Mouse (Mus musculus) MEL (cell line): ENCODE data around the gene Hadhb. TPM values are rescaled to one million over a fixed set of nuclear protein-coding genes. Genes with fewer than 3 reads are reported as not detected.

Source experiments
- DNase-seq: peaks from one replicate; pipeline ENCODE4 v3.0.0; 2011; ENCODE audit warnings: low read depth, low spot score
- H3K27ac ChIP-seq: 2 replicates; pipeline ENCODE4 v1.5.1; 2012; ENCODE audit warnings: low read depth, mild to moderate bottlenecking, control low read depth, low read length, moderate library complexity; ENCODE audit not compliant: control insufficient read depth
- H3K27me3 ChIP-seq, 2 experiments: fragments of 150-350 bp in 1 of 2; sonication (generic) in 1 of 2; 2 replicates each; pipeline ENCODE4 v1.6.1; 2012; ENCODE audit warnings: low read length in 2 of 2, mild to moderate bottlenecking in 2 of 2, improper control_type of control experiment in 1 of 2, moderate library complexity in 1 of 2; ENCODE audit not compliant: insufficient read depth in 2 of 2, control insufficient read depth in 1 of 2
- H3K36me3 ChIP-seq, 2 experiments: 2 replicates each; pipeline ENCODE4 v1.6.1; 2012 to 2014; ENCODE audit warnings: low read length in 2 of 2, improper control_type of control experiment in 1 of 2, inconsistent platforms in 1 of 2, mild to moderate bottlenecking in 1 of 2; ENCODE audit not compliant: insufficient read depth in 2 of 2, control insufficient read depth in 1 of 2
- H3K4me1 ChIP-seq, 2 experiments: fragments of 150-350 bp in 1 of 2; sonication (generic) in 1 of 2; 2 replicates each; pipeline ENCODE4 v1.6.1; 2012; ENCODE audit warnings: low read length in 2 of 2, improper control_type of control experiment in 1 of 2, mild to moderate bottlenecking in 1 of 2; ENCODE audit not compliant: insufficient read depth in 2 of 2, control insufficient read depth in 1 of 2
- H3K4me3 ChIP-seq, 2 experiments: fragments of 150-350 bp in 1 of 2; sonication (generic) in 1 of 2; 2 replicates each; pipeline ENCODE4 v1.5.1; 2012; ENCODE audit warnings: low read depth in 2 of 2, low read length in 2 of 2, mild to moderate bottlenecking in 2 of 2, moderate library complexity in 2 of 2, control low read depth in 1 of 2, improper control_type of control experiment in 1 of 2; ENCODE audit not compliant: control insufficient read depth in 1 of 2, insufficient read depth in 1 of 2
- H3K79me2 ChIP-seq: 2 replicates; pipeline ENCODE4 v1.6.1; 2012; ENCODE audit warnings: mild to moderate bottlenecking, low read length, moderate library complexity; ENCODE audit not compliant: control insufficient read depth, poor library complexity, insufficient read depth
- H3K9ac ChIP-seq: 2 replicates; pipeline ENCODE4 v1.6.1; 2012; ENCODE audit warnings: low read depth, mild to moderate bottlenecking, control low read depth, low read length, moderate library complexity; ENCODE audit not compliant: control insufficient read depth, poor library complexity, severe bottlenecking
- H3K9me3 ChIP-seq: fragments of 150-350 bp; sonication (generic); replicated peaks from 2 replicates; pipeline ENCODE4 v1.6.1; 2012; ENCODE audit warnings: mild to moderate bottlenecking, low read length, improper control_type of control experiment, moderate library complexity; ENCODE audit not compliant: insufficient read depth
- BHLHE40 ChIP-seq: IDR thresholded peaks from 2 replicates; pipeline ENCODE4 v1.6.1; 2012; ENCODE audit warnings: low read depth, mild to moderate bottlenecking, inconsistent platforms, low read length, improper control_type of control experiment, borderline replicate concordance
- CHD1 ChIP-seq: IDR thresholded peaks from 2 replicates; pipeline ENCODE4 v1.6.1; 2012; ENCODE audit warnings: low read depth, mild to moderate bottlenecking, inconsistent platforms, low read length, improper control_type of control experiment
- CTCF ChIP-seq, 3 experiments: IDR thresholded peaks in 2 of 3; conservative IDR thresholded peaks in 1 of 3; 2 replicates each; pipeline ENCODE4 v1.5.1; 2011 to 2012; ENCODE audit warnings: low read length in 3 of 3, low read depth in 2 of 3, mild to moderate bottlenecking in 2 of 3, improper control_type of control experiment in 1 of 3, inconsistent platforms in 1 of 3, mixed read lengths in 1 of 3, moderate library complexity in 1 of 3; ENCODE audit not compliant: control insufficient read depth in 1 of 3, insufficient read depth in 1 of 3, poor library complexity in 1 of 3, severe bottlenecking in 1 of 3
- EP300 ChIP-seq, 2 experiments: IDR thresholded peaks; 2 replicates each; pipeline ENCODE4 v1.6.1; 2011; ENCODE audit warnings: improper control_type of control experiment in 2 of 2, low read length in 2 of 2, low read depth in 1 of 2, mild to moderate bottlenecking in 1 of 2
- GABPA ChIP-seq: IDR thresholded peaks from 2 replicates; pipeline ENCODE4 v1.6.1; 2012; ENCODE audit warnings: low read depth, mild to moderate bottlenecking, inconsistent platforms, low read length, improper control_type of control experiment, moderate library complexity
- GATA1 ChIP-seq: IDR thresholded peaks from 2 replicates; pipeline ENCODE4 v1.6.1; 2011; ENCODE audit warnings: low read depth, low read length, improper control_type of control experiment
- HCFC1 ChIP-seq: IDR thresholded peaks from 2 replicates; pipeline ENCODE4 v1.6.1; 2012; ENCODE audit warnings: low read depth, mild to moderate bottlenecking, inconsistent platforms, low read length, improper control_type of control experiment, moderate library complexity
- JUND ChIP-seq: IDR thresholded peaks from 2 replicates; pipeline ENCODE4 v1.6.1; 2011; ENCODE audit warnings: low read depth, mild to moderate bottlenecking, improper control_type of control experiment, low read length
- KAT2A ChIP-seq: conservative IDR thresholded peaks from 2 replicates; pipeline ENCODE4 v1.6.1; 2012; ENCODE audit warnings: low read depth, low read length, improper control_type of control experiment, inconsistent platforms
- MAX ChIP-seq: IDR thresholded peaks from 2 replicates; pipeline ENCODE4 v1.6.1; 2011; ENCODE audit warnings: low read length, improper control_type of control experiment
- MAZ ChIP-seq: IDR thresholded peaks from 2 replicates; pipeline ENCODE4 v1.6.1; 2012; ENCODE audit warnings: low read depth, mild to moderate bottlenecking, inconsistent platforms, low read length, improper control_type of control experiment
- MEF2A ChIP-seq: IDR thresholded peaks from 2 replicates; pipeline ENCODE4 v1.6.1; 2014; ENCODE audit warnings: low read depth, mild to moderate bottlenecking, inconsistent platforms, low read length, improper control_type of control experiment; ENCODE audit not compliant: poor library complexity, insufficient replicate concordance, severe bottlenecking; ENCODE audit errors: extremely low read depth
- NELFE ChIP-seq: IDR thresholded peaks from 2 replicates; pipeline ENCODE4 v1.6.1; 2011; ENCODE audit warnings: low read depth, low read length, improper control_type of control experiment
- NRF1 ChIP-seq: IDR thresholded peaks from 2 replicates; pipeline ENCODE4 v1.6.1; 2014; ENCODE audit warnings: low read depth, mild to moderate bottlenecking, inconsistent platforms, low read length, improper control_type of control experiment, moderate library complexity; ENCODE audit not compliant: poor library complexity, insufficient read depth, severe bottlenecking
- POLR2A ChIP-seq, 2 experiments: IDR thresholded peaks; 2 replicates each; pipeline ENCODE4 v1.6.1; 2011 to 2012; ENCODE audit warnings: low read length in 2 of 2, mild to moderate bottlenecking in 2 of 2, control low read depth in 1 of 2, improper control_type of control experiment in 1 of 2, low read depth in 1 of 2, moderate library complexity in 1 of 2; ENCODE audit not compliant: control insufficient read depth in 1 of 2, insufficient read depth in 1 of 2, poor library complexity in 1 of 2
- POLR2AphosphoS2 ChIP-seq: IDR thresholded peaks from 2 replicates; pipeline ENCODE4 v1.6.1; 2011; ENCODE audit warnings: low read length, improper control_type of control experiment
- SIN3A ChIP-seq: IDR thresholded peaks from 2 replicates; pipeline ENCODE4 v1.6.1; 2012; ENCODE audit warnings: low read length, improper control_type of control experiment, inconsistent platforms
- SMC3 ChIP-seq: IDR thresholded peaks from 2 replicates; pipeline ENCODE4 v1.6.1; 2011; ENCODE audit warnings: low read depth, low read length, improper control_type of control experiment
- TCF12 ChIP-seq: IDR thresholded peaks from 2 replicates; pipeline ENCODE4 v1.6.1; 2014; ENCODE audit warnings: low read depth, mild to moderate bottlenecking, inconsistent platforms, low read length, improper control_type of control experiment, moderate library complexity
- UBTF ChIP-seq: IDR thresholded peaks from 2 replicates; pipeline ENCODE4 v1.6.1; 2012; ENCODE audit warnings: low read depth, mild to moderate bottlenecking, inconsistent platforms, low read length, improper control_type of control experiment, moderate library complexity, borderline replicate concordance; ENCODE audit not compliant: insufficient read depth
- USF1 ChIP-seq: IDR thresholded peaks from 2 replicates; pipeline ENCODE4 v1.6.1; 2014; ENCODE audit warnings: low read depth, mild to moderate bottlenecking, inconsistent platforms, low read length, improper control_type of control experiment, moderate library complexity
- USF2 ChIP-seq, 2 experiments: IDR thresholded peaks; 2 replicates each; pipeline ENCODE4 v1.6.1; 2011 to 2012; ENCODE audit warnings: improper control_type of control experiment in 2 of 2, low read length in 2 of 2, borderline replicate concordance in 1 of 2, inconsistent platforms in 1 of 2, low read depth in 1 of 2, mild to moderate bottlenecking in 1 of 2; ENCODE audit not compliant: insufficient read depth in 1 of 2
- ZC3H11A ChIP-seq: IDR thresholded peaks from 2 replicates; pipeline ENCODE4 v1.6.1; 2012; ENCODE audit warnings: low read depth, mild to moderate bottlenecking, inconsistent platforms, low read length, improper control_type of control experiment
- ZKSCAN1 ChIP-seq: IDR thresholded peaks from 2 replicates; pipeline ENCODE4 v1.6.1; 2012; ENCODE audit warnings: low read depth, mild to moderate bottlenecking, inconsistent platforms, low read length, improper control_type of control experiment, moderate library complexity
- ZMIZ1 ChIP-seq: IDR thresholded peaks from 2 replicates; pipeline ENCODE4 v1.6.1; 2012; ENCODE audit warnings: low read depth, mild to moderate bottlenecking, inconsistent platforms, low read length, improper control_type of control experiment, moderate library complexity
- polyA plus RNA-seq, 2 experiments: library from polyadenylated mRNA; stranded (reverse) in 1 of 2; unstranded in 1 of 2; fragments of >175 nt in 1 of 2; fragments of >200 nt in 1 of 2; gene quantifications; 2 replicates each; pipeline versions ENCODE4 v1.2.1 to v1.2.4; 2012; ENCODE audit warnings: low replicate concordance in 2 of 2, low read depth in 1 of 2; ENCODE audit not compliant: insufficient read length in 2 of 2, insufficient read depth in 1 of 2, missing spikeins in 1 of 2
- total RNA-seq: library from RNA; depleted of rRNA; stranded (reverse); fragments of 300-350 nt; gene quantifications from 2 replicates; pipeline ENCODE4 v1.2.3, GENCODE M21; 2012

The Hadhb gene
- total and polyA plus RNA-seq, 3 experiments = 33.0 to 162 (median 161) TPM

- DNase-seq = no peak
- H3K27ac ChIP-seq = no peak overlapping the region
- H3K4me3 ChIP-seq = no peak overlapping the region
- TF ChIP-seq POLR2A (IDR thresholded peaks at IDR 0.05; ENCODE audit: control insufficient read depth in 1 of 2, insufficient read depth in 1 of 2, low read depth in 1 of 2, low read length in 2 of 2, poor library complexity in 1 of 2) (no peak), ZKSCAN1 (no peak), ZMIZ1 (no peak), MAZ (no peak), SMC3 (no peak), MEF2A (no peak), EP300 (IDR thresholded peaks at IDR 0.05; ENCODE audit: low read depth in 1 of 2, low read length in 2 of 2) (peak in 1 of 2 experiments; percentile 50; a peak in 2 of 4 replicates), GATA1 (peak; percentile 78), NRF1 (no peak), KAT2A (no peak)
- TF ChIP-seq, all 39 proteins: peak for 2
- Histone ChIP-seq H3K9ac (no peak overlapping the region), H3K36me3 (peaks cover 0 to 3% of the 10 kb centered on the region in 2 experiments; a peak in 1 of 4 replicates), H3K9me3 (no peaks in the 10 kb centered on the region), H3K27me3 (no peaks in the 10 kb centered on the region), H3K79me2 (no peaks in the 10 kb centered on the region), H3K4me1 (peaks cover 0 to 18% of the 10 kb centered on the region in 2 experiments; a peak in 3 of 4 replicates)
Measured at GRCm38 (mm10) chr5:30205034-30205433, 50.0 kb downstream of the Hadhb start.

- Histone ChIP-seq H3K9me3 (no peaks in the 10 kb centered on the region), H3K27ac (no peak within 1 kb of the TSS), H3K9ac (no peak within 1 kb of the TSS), H3K79me2 (no peaks in the 10 kb centered on the region), H3K27me3 (no peaks in the 10 kb centered on the region), H3K36me3 (peaks cover 0 to 3% of the 10 kb centered on the region in 2 experiments; a peak in 1 of 4 replicates), H3K4me3 (no peak within 1 kb of the TSS), H3K4me1 (peaks cover 0 to 18% of the 10 kb centered on the region in 2 experiments; a peak in 3 of 4 replicates)
- DNase-seq = no peak
- no peak for TF ChIP-seq BHLHE40
- TF ChIP-seq CTCF (IDR thresholded peaks at IDR 0.05 in 2 of 3, conservative IDR thresholded peaks at IDR 0.05 in 1 of 3; ENCODE audit: control insufficient read depth in 1 of 3, insufficient read depth in 1 of 3, low read depth in 2 of 3, low read length in 3 of 3, poor library complexity in 1 of 3, severe bottlenecking in 1 of 3) = no peak
- TF ChIP-seq GATA1 = no peak
- no peak for TF ChIP-seq HCFC1
- no peak for TF ChIP-seq TCF12
- no peak for TF ChIP-seq POLR2A (IDR thresholded peaks at IDR 0.05; ENCODE audit: control insufficient read depth in 1 of 2, insufficient read depth in 1 of 2, low read depth in 1 of 2, low read length in 2 of 2, poor library complexity in 1 of 2)
- no peak for TF ChIP-seq CHD1
- TF ChIP-seq NELFE = no peak
- TF ChIP-seq USF1 = no peak
- TF ChIP-seq GABPA = no peak
- no peak for TF ChIP-seq POLR2AphosphoS2
- TF ChIP-seq ZC3H11A = no peak
- no peak for TF ChIP-seq MEF2A
- no peak for TF ChIP-seq KAT2A
- TF ChIP-seq SIN3A = no peak
- TF ChIP-seq NRF1 = no peak
- TF ChIP-seq USF2 (IDR thresholded peaks at IDR 0.05; ENCODE audit: borderline replicate concordance in 1 of 2, insufficient read depth in 1 of 2, low read depth in 1 of 2, low read length in 2 of 2) = no peak
- TF ChIP-seq UBTF = no peak
- no peak for TF ChIP-seq MAX
- no peak for TF ChIP-seq JUND
Measured at GRCm38 (mm10) chr5:30205493-30205892, 50.4 kb downstream of the Hadhb start, which contains the start of gene Adgrf3. Adgrf3 (minus strand) TSS chr5:30205722.
